Mouse (Mus musculus) kidney, adult 2 months (tissue): Measurements from ENCODE around the gene Snd1.

Experiments
- CTCF ChIP-seq: fragments of 200-500 bp; conservative IDR thresholded peaks from 2 replicates; pipeline ENCODE4 v1.5.1; 2011; ENCODE audit warnings: low read depth, mild to moderate bottlenecking, control low read depth, low read length, moderate library complexity, mixed read lengths; ENCODE audit not compliant: insufficient read depth, insufficient read length
- POLR2A ChIP-seq: fragments of 200-500 bp; IDR thresholded peaks from one replicate; pipeline ENCODE4 v1.6.1; 2011; ENCODE audit warnings: low read depth, low read length, control low read depth

GRCm38 (mm10) chr6:28970711-28971110 is 495.8 kb downstream of the Snd1 start:
- TF ChIP-seq POLR2A (no peak), CTCF (no peak)
